Mouse (Mus musculus) lung, adult 2 months (tissue): ENCODE results near the gene Mei1. TPM values are rescaled to one million over a fixed set of nuclear protein-coding genes. Genes with fewer than 3 reads are reported as not detected.

ENCODE experiments used
- DNase-seq: peaks from one replicate; pipeline ENCODE4 v3.0.0; 2022
- H3K4me1 ChIP-seq: fragments of 200-500 bp; 2 replicates; pipeline ENCODE4 v1.6.1; 2011; ENCODE audit warnings: low read length; ENCODE audit not compliant: control insufficient read depth, insufficient read depth
- H3K4me3 ChIP-seq: fragments of 200-500 bp; replicated peaks from 2 replicates; pipeline ENCODE3; 2011; ENCODE audit warnings: low read depth, mild to moderate bottlenecking, control low read depth, low read length; ENCODE audit errors: extremely low read depth
- CTCF ChIP-seq: fragments of 200-500 bp; IDR thresholded peaks from 2 replicates; pipeline ENCODE4 v1.5.1; 2011; ENCODE audit warnings: mild to moderate bottlenecking, low read length, control low read depth; ENCODE audit not compliant: insufficient read depth
- POLR2A ChIP-seq: fragments of 200-500 bp; IDR thresholded peaks from 2 replicates; pipeline ENCODE4 v1.6.1; 2011; ENCODE audit warnings: low read depth, mild to moderate bottlenecking, control low read depth, low read length, borderline replicate concordance; ENCODE audit errors: extremely low read depth
- WGBS: fragments of 180-500 bp; shearing (Covaris S2); methylation state at CpG from one replicate; pipeline ENCODE4 v1.1.7; 2018; 5-methylcytosine and 5-hydroxymethylcytosine counted together
- polyA plus RNA-seq: library from polyadenylated mRNA; depleted of rRNA; stranded (reverse); fragments of >200 nt; gene quantifications from 2 replicates; pipeline ENCODE4 v1.2.3, GENCODE M21; 2012; rRNA removed

Mei1 gene
- not detected in 2 replicates for polyA plus RNA-seq

DNA sequence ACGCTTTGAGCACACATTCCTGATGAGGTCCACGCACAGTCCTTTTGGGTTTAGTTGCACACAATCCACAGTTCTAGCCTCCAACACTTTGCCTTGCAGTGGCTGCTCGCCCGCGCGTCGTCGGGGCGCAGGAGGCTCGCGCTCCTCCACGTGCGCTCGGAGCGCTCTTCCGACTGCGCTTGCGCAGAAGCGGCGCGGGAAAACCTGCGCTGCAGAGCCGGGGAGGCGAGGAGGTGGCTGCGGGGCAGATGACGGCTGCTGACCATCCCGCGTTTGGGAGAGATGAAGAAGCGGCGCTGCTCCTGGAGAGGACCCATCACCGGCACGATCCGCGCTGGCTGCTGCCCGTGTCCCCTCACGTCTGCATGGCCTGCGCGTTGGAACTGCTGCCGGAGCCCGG lies at the start of gene Mei1:
Mei1 (plus strand) TSS at position 99 of the 400 bp plus-strand sequence.
- no peak for DNase-seq
- no peak for TF ChIP-seq POLR2A
- no peak for TF ChIP-seq CTCF
- 18% methylated on average over 40 of the region's 40 CpGs for WGBS
- H3K4me3 ChIP-seq, result no peak within 1 kb of the TSS
- H3K4me1 ChIP-seq, result no peaks in the 10 kb centered on the region

DNA sequence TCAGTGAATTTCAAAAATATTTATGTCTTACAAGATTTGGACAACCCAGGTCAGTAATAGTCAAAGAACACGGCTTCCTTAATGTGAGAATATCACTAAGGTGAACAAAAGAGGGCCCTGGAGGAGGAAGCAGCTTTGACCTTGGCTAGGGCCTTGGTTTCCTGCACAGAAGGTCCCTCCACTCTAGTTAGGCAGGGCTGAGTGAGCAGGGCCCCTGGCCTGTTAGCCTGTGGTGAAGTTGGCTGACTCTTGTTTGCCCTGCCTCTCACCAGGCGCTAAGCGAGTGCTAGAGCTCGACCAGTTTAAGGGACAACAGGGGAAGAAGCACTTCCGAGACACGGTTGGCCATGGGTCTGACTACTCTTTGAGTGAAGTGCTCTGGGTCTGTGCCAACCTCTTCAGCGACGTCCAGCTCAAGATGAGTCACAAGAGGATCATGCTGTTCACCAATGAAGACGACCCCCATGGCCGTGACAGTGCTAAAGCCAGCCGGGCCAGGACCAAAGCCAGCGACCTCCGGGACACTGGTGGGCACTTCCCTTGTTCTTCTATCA lies 47.2 kb upstream of the Mei1 start:
- 44% methylated on average over 13 of the region's 13 CpGs for WGBS
- no peak overlapping the region for H3K4me3 ChIP-seq
- no peak for DNase-seq
- H3K4me1 ChIP-seq, result no peaks in the 10 kb centered on the region
- no peak for TF ChIP-seq CTCF
- no peak for TF ChIP-seq POLR2A

DNA sequence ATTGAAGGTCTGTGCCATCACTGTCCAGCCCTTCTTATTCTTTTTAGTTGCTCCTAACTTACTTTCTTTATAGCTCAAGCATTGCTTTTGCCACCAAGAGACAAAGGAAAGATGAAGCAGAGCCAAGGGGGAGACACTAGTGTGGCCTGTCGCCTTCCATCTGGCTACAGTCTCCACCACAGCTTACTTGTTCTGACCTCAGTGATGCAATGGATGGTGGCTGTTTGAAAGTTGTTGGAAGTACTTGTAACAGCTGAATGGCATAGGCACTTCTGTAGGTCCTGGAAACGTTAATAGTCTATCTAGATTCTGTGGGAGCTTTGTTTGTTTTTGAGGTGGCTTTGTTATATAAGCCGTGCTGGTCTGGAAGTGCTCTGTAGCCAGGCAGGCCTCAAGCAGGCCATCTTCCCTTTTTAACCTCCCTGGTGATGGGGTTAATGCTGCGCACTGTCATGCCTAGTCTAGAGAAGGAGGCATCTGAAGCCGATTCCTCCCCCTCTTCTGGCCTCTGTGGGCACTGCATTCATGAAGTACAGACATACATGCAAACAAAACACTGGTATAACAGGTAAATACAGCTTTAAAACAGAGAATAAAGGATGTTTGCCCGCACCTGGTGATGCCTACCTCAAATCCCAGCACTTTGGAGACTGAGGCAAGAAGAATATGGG lies 45.7 kb upstream of the Mei1 start:
- Histone ChIP-seq H3K4me3 (no peak overlapping the region), H3K4me1 (no peaks in the 10 kb centered on the region)
- WGBS, result 70% methylated on average over 6 of the region's 6 CpGs
- TF ChIP-seq CTCF, result 0 out of 2 replicates have a peak, but pooled peaks have one; percentile 2
- TF ChIP-seq POLR2A, result no peak
- no peak for DNase-seq

DNA sequence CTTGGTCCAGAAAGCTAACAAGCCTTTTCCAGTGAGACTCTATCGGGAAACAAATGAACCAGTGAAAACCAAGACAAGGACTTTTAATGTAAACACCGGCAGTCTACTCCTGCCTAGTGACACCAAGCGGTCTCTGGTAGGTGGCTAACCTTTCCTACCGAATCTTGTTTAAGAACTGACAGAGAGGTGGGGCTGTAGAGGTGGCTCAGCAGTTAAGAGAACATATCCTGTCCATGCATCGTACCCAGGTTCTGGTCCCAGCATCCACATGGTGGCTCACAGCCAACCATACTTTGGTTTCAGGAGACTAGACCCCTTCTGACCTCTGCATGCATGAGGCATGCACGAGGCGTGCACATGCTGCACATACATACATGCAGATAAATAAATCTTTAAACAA lies 42.5 kb upstream of the Mei1 start:
- DNase-seq, result no peak
- Histone ChIP-seq H3K4me3 (no peak overlapping the region), H3K4me1 (no peaks in the 10 kb centered on the region)
- WGBS, result 81% methylated on average over 7 of the region's 7 CpGs
- TF ChIP-seq CTCF (no peak), POLR2A (no peak)

DNA sequence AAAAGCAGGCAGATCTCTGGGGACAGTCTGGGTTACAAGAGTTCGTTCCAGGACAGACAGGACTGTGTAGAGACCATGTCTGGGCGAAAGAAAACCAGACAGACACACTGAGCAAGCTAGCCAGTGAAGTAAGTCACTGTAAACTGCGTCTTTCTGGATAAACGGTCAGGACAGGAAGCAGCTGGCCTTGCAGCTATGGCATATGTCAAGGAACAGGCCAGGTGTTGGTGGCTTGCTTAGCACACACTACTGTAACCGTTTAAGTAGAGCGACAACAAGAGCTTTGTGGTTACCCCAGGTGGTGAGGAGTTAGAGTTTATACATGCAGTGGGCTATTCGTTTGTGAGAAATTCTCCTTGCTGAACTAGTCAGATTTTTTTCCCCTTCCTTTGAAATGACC lies 42.1 kb upstream of the Mei1 start:
- no peak for DNase-seq
- TF ChIP-seq POLR2A (no peak), CTCF (no peak)
- Histone ChIP-seq H3K4me3 (no peak overlapping the region), H3K4me1 (no peaks in the 10 kb centered on the region)
- 67% methylated on average over 7 of the region's 7 CpGs for WGBS

DNA sequence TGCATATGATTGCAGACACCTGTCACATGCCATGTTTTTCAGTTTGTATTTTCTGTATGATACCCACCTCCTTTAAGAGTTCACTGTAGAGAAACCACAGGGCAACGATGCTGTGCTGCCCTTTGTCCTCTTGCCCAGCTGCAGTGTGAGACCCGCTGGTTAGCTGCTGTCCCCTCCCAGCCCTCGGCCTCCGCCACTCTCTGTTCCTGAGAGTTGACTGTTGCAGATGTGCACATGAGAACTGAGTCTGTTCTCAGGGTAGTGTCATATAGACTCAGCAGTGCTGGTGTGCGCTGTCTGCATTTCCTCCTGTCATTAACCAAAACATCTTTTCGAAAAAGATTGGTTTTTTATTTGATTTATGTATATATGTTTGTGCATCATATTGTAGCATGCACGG lies 37.4 kb upstream of the Mei1 start:
- Histone ChIP-seq H3K4me3 (no peak overlapping the region), H3K4me1 (no peaks in the 10 kb centered on the region)
- DNase-seq, result no peak
- no peak for TF ChIP-seq CTCF
- no peak for TF ChIP-seq POLR2A
- 86% methylated on average over 7 of the region's 7 CpGs for WGBS

DNA sequence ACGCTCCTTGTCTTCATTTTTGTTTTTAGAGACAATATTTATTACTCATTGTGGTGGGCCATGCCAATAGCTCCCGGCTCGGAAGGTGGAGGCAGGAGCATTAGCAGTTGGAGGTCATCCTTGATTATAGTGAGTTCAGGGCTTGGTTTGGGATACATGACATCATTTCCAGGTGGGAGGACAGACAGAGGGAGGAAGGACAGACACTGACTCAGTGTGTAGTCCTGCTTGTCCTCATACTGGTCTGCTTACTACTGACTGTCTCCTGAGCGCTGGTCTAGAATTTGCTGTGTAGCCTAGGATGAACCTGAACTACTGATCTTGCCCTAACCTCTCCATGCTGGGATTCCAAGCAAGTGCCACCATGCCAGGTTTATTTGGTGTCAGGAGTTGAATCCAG lies 36.0 kb upstream of the Mei1 start, which contains the start of gene Desi1:
Desi1 (minus strand) TSS at position 101 of the 400 bp plus-strand sequence.
- no peak for DNase-seq
- TF ChIP-seq POLR2A (no peak), CTCF (no peak)
- 86% methylated on average over 4 of the region's 4 CpGs for WGBS
- Histone ChIP-seq H3K4me1 (no peaks in the 10 kb centered on the region), H3K4me3 (no peak within 1 kb of the TSS)

DNA sequence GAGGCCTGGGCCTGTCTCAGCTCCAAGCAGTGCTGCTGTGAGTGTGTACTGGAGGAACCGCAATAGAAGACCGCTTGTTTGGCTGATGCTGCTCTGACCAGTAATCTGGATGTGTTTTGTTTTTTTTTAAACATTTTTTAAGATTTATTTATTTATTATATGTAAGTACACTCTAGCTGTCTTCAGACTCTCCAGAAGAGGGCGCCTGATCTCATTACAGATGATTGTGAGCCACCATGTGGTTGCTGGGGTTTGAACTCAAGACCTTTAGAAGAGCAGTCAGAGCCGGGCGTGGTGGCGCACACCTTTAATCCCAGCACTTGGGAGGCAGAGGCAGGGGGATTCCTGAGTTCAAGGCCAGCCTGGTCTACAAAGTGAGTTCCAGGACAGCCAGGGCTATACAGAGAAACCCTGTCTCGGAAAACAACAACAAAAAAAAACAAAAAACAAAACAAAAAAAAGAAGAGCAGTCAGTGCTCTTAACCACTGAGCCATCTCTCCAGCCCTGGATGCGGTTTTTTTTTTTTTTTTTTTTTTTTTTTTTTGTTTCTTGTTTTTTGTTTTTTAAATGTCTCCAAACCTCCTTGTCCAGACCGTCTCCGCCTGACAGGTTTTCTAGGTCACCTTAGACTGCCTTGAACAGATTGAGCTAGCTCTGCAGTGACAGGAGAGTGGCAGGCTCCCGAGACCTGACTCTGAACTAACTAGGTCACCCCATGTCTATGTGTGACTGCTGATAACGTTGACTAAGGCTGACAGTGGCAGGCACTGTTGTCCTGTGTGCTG lies 33.7 kb upstream of the Mei1 start:
- 80% methylated on average over 12 of the region's 12 CpGs for WGBS
- TF ChIP-seq POLR2A, result no peak
- no peak for TF ChIP-seq CTCF
- DNase-seq, result no peak
- Histone ChIP-seq H3K4me3 (no peak overlapping the region), H3K4me1 (no peaks in the 10 kb centered on the region)

DNA sequence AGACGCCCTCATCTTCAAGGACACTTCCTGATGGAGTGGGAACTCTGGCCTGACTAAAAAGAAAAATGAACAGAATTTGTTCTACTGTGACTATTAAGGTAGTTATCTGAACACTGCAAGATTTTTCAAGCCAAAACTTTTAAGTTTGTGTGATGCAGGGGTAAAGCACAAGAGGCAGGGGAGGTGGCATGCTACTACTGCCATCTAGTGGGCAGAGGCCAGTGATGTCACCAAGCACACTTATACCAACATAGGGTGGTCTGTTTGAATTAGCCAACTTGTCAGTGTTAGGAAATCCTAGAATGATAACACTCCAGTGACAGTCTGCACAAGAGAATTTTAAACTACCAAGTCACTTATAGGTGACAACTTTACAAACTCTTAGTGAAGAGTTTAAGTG lies 29.1 kb upstream of the Mei1 start:
- DNase-seq, result no peak
- no peaks in the 10 kb centered on the region; the same call in 1 of the 2 replicates for H3K4me1 ChIP-seq
- 98% methylated on average over 1 of the region's 1 CpGs for WGBS
- TF ChIP-seq POLR2A, result no peak
- TF ChIP-seq CTCF, result peak; percentile 89
- no peak overlapping the region for H3K4me3 ChIP-seq
